Mouse (Mus musculus) adrenal gland, adult 8-10 months (tissue): Measurements from ENCODE around the gene Fgfr2. TPM values are rescaled to one million over a fixed set of nuclear protein-coding genes. Genes with fewer than 3 reads are reported as not detected.

Experiments
- DNase-seq: peaks from one replicate; pipeline ENCODE4 v3.0.0; 2022
- total RNA-seq, 4 experiments: library from RNA; stranded (reverse); gene quantifications; 2 replicates each; pipeline ENCODE4 v1.2.4; 2022

Gene Fgfr2
- total RNA-seq, 4 experiments from 2014 or later: 193 to 471 (median 262) TPM

GRCm38 (mm10) chr7:130332515-130333220 lies 2790.5 kb downstream of the Fgfr2 start:
- DNase-seq: no peak

GRCm38 (mm10) chr7:130327603-130328365 lies 2795.4 kb downstream of the Fgfr2 start:
- DNase-seq: no peak

GRCm38 (mm10) chr7:130325983-130326433 lies 2797.1 kb downstream of the Fgfr2 start:
- peak; percentile 24 for DNase-seq

GRCm38 (mm10) chr7:130324716-130325401 lies 2798.3 kb downstream of the Fgfr2 start:
- no peak for DNase-seq

GRCm38 (mm10) chr7:130323766-130324165 lies 2799.4 kb downstream of the Fgfr2 start:
- DNase-seq: no peak

GRCm38 (mm10) chr7:130319799-130320556 lies 2803.2 kb downstream of the Fgfr2 start:
- DNase-seq: peak; percentile 35

- no peak for DNase-seq
These were observed 2806.9 kb downstream of the Fgfr2 start for GRCm38 (mm10) chr7:130316294-130316693.

- DNase-seq: no peak
These were observed 2807.9 kb downstream of the Fgfr2 start for GRCm38 (mm10) chr7:130315221-130315620.

GRCm38 (mm10) chr7:130314658-130315057 lies 2808.5 kb downstream of the Fgfr2 start:
- DNase-seq: no peak

- DNase-seq: no peak
These were observed 2811.8 kb downstream of the Fgfr2 start for GRCm38 (mm10) chr7:130311362-130311761.

GRCm38 (mm10) chr7:130309180-130309579 lies 2814.0 kb downstream of the Fgfr2 start:
- DNase-seq: no peak

- DNase-seq: no peak
These were observed 2816.1 kb downstream of the Fgfr2 start for GRCm38 (mm10) chr7:130307036-130307435.

GRCm38 (mm10) chr7:130304642-130305041 lies 2818.5 kb downstream of the Fgfr2 start:
- no peak for DNase-seq

- no peak for DNase-seq
These were observed 2819.7 kb downstream of the Fgfr2 start for GRCm38 (mm10) chr7:130303464-130303863.

GRCm38 (mm10) chr7:130300606-130301005 lies 2822.5 kb downstream of the Fgfr2 start:
- no peak for DNase-seq

GRCm38 (mm10) chr7:130298926-130299594 lies 2824.1 kb downstream of the Fgfr2 start:
- DNase-seq: no peak

- no peak for DNase-seq
These were observed 2832.0 kb downstream of the Fgfr2 start for GRCm38 (mm10) chr7:130291179-130291578.

- no peak for DNase-seq
These were observed 2833.7 kb downstream of the Fgfr2 start for GRCm38 (mm10) chr7:130289428-130289790.

GRCm38 (mm10) chr7:130288719-130289427 lies 2834.3 kb downstream of the Fgfr2 start:
- no peak for DNase-seq

GRCm38 (mm10) chr7:130288248-130288647 lies 2834.9 kb downstream of the Fgfr2 start:
- DNase-seq: no peak
